Mouse (Mus musculus) gonadal fat pad, adult 2 months (tissue): ENCODE results near the gene Prss44. TPM values are rescaled to one million over a fixed set of nuclear protein-coding genes. Genes with fewer than 3 reads are reported as not detected.

Source experiments
- DNase-seq: peaks from one replicate; pipeline ENCODE4 v3.0.0-alpha.2; 2012; ENCODE audit warnings: low read depth
- polyA plus RNA-seq: library from polyadenylated mRNA; depleted of rRNA; stranded (reverse); fragments of >200 nt; gene quantifications from 2 replicates; pipeline ENCODE4 v1.2.3, GENCODE M21; 2012; rRNA removed

The Prss44 gene
- polyA plus RNA-seq, 1 experiment = not detected

- no peak for DNase-seq
Measured at GRCm38 (mm10) chr9:110826390-110826789, 12.6 kb downstream of the Prss44 start, which contains the start of gene Prss43. Gene Prss43, plus strand, starts transcription at chr9:110826690.

GRCm38 (mm10) chr9:110833021-110833420 lies 19.2 kb downstream of the Prss44 start:
- DNase-seq = no peak

GRCm38 (mm10) chr9:110834411-110834810 lies 20.6 kb downstream of the Prss44 start, which contains the start of gene Prss45:
Gene Prss45, plus strand, starts transcription at chr9:110834588.
- no peak for DNase-seq

GRCm38 (mm10) chr9:110834961-110835360 lies 21.2 kb downstream of the Prss44 start:
- DNase-seq = no peak

- no peak for DNase-seq
Measured at GRCm38 (mm10) chr9:110836112-110836511, 22.3 kb downstream of the Prss44 start.

- no peak for DNase-seq
Measured at GRCm38 (mm10) chr9:110840905-110841304, 27.1 kb downstream of the Prss44 start.

- peak; percentile 92 for DNase-seq
Measured at GRCm38 (mm10) chr9:110841438-110841837, 27.6 kb downstream of the Prss44 start.

GRCm38 (mm10) chr9:110844206-110844605 lies 30.4 kb downstream of the Prss44 start, which contains the start of gene Prss46:
Gene Prss46, plus strand, starts transcription at chr9:110844506.
- no peak for DNase-seq

- DNase-seq = no peak
Measured at GRCm38 (mm10) chr9:110849162-110849561, 35.4 kb downstream of the Prss44 start.

GRCm38 (mm10) chr9:110855903-110856302 lies 42.1 kb downstream of the Prss44 start:
- no peak for DNase-seq

GRCm38 (mm10) chr9:110856920-110857319 lies 43.1 kb downstream of the Prss44 start:
- no peak for DNase-seq

- DNase-seq = no peak
Measured at GRCm38 (mm10) chr9:110857781-110858472, 44.1 kb downstream of the Prss44 start, which contains the start of gene Prss50. Gene Prss50, plus strand, starts transcription at chr9:110857967.

GRCm38 (mm10) chr9:110858523-110858922 lies 44.7 kb downstream of the Prss44 start:
- DNase-seq = no peak

GRCm38 (mm10) chr9:110858967-110859596 lies 45.3 kb downstream of the Prss44 start:
- no peak for DNase-seq

GRCm38 (mm10) chr9:110871030-110871429 lies 57.2 kb downstream of the Prss44 start:
- DNase-seq = no peak

Other genes with a start within 250 kb of the Prss44 start
- gene Nradd, start 189.5 kb upstream of the Prss44 start, polyA plus RNA-seq = 15.7 and 21.3 TPM in 2 replicates
- gene Nbeal2, start 159.8 kb upstream of the Prss44 start, polyA plus RNA-seq = 18.7 and 23.3 TPM in 2 replicates
- gene Ccdc12, start 157.5 kb upstream of the Prss44 start, polyA plus RNA-seq = 55.8 and 81.8 TPM in 2 replicates
- gene Myl3, start 72.1 kb upstream of the Prss44 start, polyA plus RNA-seq = 0.63 TPM in 1 of 2 replicates, not detected in the other
- 24.3 and 35.6 TPM in 2 replicates for gene Pth1r, start 66.8 kb upstream of the Prss44 start, polyA plus RNA-seq
- gene Prss42, start 15.8 kb upstream of the Prss44 start, polyA plus RNA-seq = 0.07 and 0.19 TPM in 2 replicates
- 0.07 and 0.15 TPM in 2 replicates for gene Prss43, start 12.7 kb downstream of the Prss44 start, polyA plus RNA-seq
- 0.36 TPM in 1 of 2 replicates, not detected in the other for gene Prss45, start 20.6 kb downstream of the Prss44 start, polyA plus RNA-seq
- gene Prss46, start 30.5 kb downstream of the Prss44 start, polyA plus RNA-seq = 0.15 and 0.24 TPM in 2 replicates
- not detected in 2 replicates for gene Prss50, start 44.0 kb downstream of the Prss44 start, polyA plus RNA-seq
- gene Als2cl, start 65.9 kb downstream of the Prss44 start, polyA plus RNA-seq = 17.7 and 24.0 TPM in 2 replicates
- 0.88 and 1.3 TPM in 2 replicates for gene Tmie, start 66.1 kb downstream of the Prss44 start, polyA plus RNA-seq
- gene Fam240a, start 102.9 kb downstream of the Prss44 start, polyA plus RNA-seq = not detected in 2 replicates
- 0.43 TPM in 1 of 2 replicates, not detected in the other for gene Tdgf1, start 132.2 kb downstream of the Prss44 start, polyA plus RNA-seq
- gene Lrrc2, start 137.6 kb downstream of the Prss44 start, polyA plus RNA-seq = 0.05 TPM in 1 of 2 replicates, not detected in the other
- gene Rtp3, start 176.6 kb downstream of the Prss44 start, polyA plus RNA-seq = 4.6 and 4.7 TPM in 2 replicates
- gene Ltf, start 205.3 kb downstream of the Prss44 start, polyA plus RNA-seq = 13.8 and 92.0 TPM in 2 replicates
- gene Ccrl2, start 243.5 kb downstream of the Prss44 start, polyA plus RNA-seq = 3.1 and 5.0 TPM in 2 replicates